Mouse (Mus musculus): Measurements from ENCODE around the gene Sfxn1. TPM values are rescaled to one million over a fixed set of nuclear protein-coding genes. Genes with fewer than 3 reads are reported as not detected.

Gene Sfxn1
- polyA plus RNA-seq, 1 experiment from 2014 or later: 98.9 TPM

DNA sequence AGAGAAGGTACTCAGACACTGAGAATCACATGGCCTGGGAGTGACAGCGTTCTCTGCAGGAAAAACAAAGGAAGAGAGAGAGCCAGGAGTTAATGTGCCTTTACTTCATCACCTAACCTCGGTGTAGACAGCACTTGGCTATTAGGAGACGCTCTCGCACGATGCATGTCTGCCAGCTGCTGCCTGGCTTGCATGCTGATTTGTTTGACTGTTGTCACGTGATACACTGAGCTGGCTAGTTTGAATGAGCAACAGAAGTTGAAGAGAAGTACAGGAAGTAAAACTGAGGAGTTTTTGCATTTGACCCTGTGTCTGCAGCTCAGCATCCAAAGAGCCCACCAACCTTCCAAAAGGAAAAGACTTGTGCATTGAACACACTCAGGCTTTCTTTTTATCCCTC is 23.3 kb downstream of the Sfxn1 start:
- no peak for DNase-seq (ENCODE audit: low spot score)
- no peak overlapping the region for H3K4me2 ChIP-seq (ENCODE audit: low read depth, low read length)
- WGBS: 85% methylated on average over 6 of the region's 6 CpGs
- H3K36me3 ChIP-seq (replicated peaks; ENCODE audit: control insufficient read depth, insufficient read depth, low read depth, low read length): peaks cover 2% of the 10 kb centered on the region
- no peak overlapping the region for H3K9ac ChIP-seq (replicated peaks; ENCODE audit: low read length)
- H3K4me1 ChIP-seq (ENCODE audit: control insufficient read depth, insufficient read depth, low read length): no peaks in the 10 kb centered on the region
- no peaks in the 10 kb centered on the region for H3K27me3 ChIP-seq (ENCODE audit: control insufficient read depth, insufficient read depth, low read length)
- no peak for ATAC-seq (replicated peaks; ENCODE audit: insufficient number of reproducible peaks, low FRiP score, low TSS enrichment, low read depth)
- H3K4me3 ChIP-seq (ENCODE audit: low read depth, low read length): no peak overlapping the region
- H3K9me3 ChIP-seq (replicated peaks; ENCODE audit: control insufficient read depth, low read length): no peaks in the 10 kb centered on the region
- no peak overlapping the region for H3K27ac ChIP-seq (replicated peaks; ENCODE audit: low read depth, low read length)

DNA sequence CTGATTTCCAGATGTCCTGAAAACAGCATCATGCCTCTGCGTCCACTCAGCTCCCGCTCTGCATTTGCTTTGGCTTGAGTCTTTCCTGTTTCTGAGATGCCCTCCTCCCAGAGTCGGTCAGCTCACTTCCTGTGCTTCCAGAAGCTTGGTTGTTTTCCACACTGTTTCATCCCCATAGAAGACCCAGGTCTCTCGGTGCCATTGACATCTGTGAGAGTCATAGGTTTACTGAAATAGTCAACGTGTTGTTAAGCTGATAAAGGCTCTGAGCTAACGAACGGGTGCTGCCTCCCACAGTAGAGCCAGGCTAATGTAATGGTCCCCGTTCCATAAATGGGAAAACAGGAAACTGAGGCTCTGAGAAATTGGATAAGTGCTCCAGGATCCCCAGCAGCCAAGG is 24.1 kb downstream of the Sfxn1 start:
- Histone ChIP-seq H3K27ac (replicated peaks; ENCODE audit: low read depth, low read length) (no peak overlapping the region), H3K4me2 (ENCODE audit: low read depth, low read length) (no peak overlapping the region), H3K27me3 (ENCODE audit: control insufficient read depth, insufficient read depth, low read length) (no peaks in the 10 kb centered on the region), H3K36me3 (replicated peaks; ENCODE audit: control insufficient read depth, insufficient read depth, low read depth, low read length) (peaks cover 2% of the 10 kb centered on the region), H3K9me3 (replicated peaks; ENCODE audit: control insufficient read depth, low read length) (no peaks in the 10 kb centered on the region), H3K4me1 (ENCODE audit: control insufficient read depth, insufficient read depth, low read length) (no peaks in the 10 kb centered on the region), H3K4me3 (ENCODE audit: low read depth, low read length) (no peak overlapping the region), H3K9ac (replicated peaks; ENCODE audit: low read length) (no peak overlapping the region)
- WGBS: 89% methylated on average over 8 of the region's 8 CpGs
- DNase-seq (ENCODE audit: low spot score) (no peak), ATAC-seq (replicated peaks; ENCODE audit: insufficient number of reproducible peaks, low FRiP score, low TSS enrichment, low read depth) (no peak)

GRCm38 (mm10) chr13:54097227-54097626 is 25.6 kb downstream of the Sfxn1 start:
- no peak overlapping the region for H3K27ac ChIP-seq (replicated peaks; ENCODE audit: low read depth, low read length)
- no peaks in the 10 kb centered on the region for H3K9me3 ChIP-seq (replicated peaks; ENCODE audit: control insufficient read depth, low read length)
- ATAC-seq (replicated peaks; ENCODE audit: insufficient number of reproducible peaks, low FRiP score, low TSS enrichment, low read depth): no peak
- no peak overlapping the region for H3K4me3 ChIP-seq (ENCODE audit: low read depth, low read length)
- H3K36me3 ChIP-seq (replicated peaks; ENCODE audit: control insufficient read depth, insufficient read depth, low read depth, low read length): peaks cover 2% of the 10 kb centered on the region
- no peak overlapping the region for H3K9ac ChIP-seq (replicated peaks; ENCODE audit: low read length)
- H3K4me2 ChIP-seq (ENCODE audit: low read depth, low read length): no peak overlapping the region
- no peaks in the 10 kb centered on the region for H3K27me3 ChIP-seq (ENCODE audit: control insufficient read depth, insufficient read depth, low read length)
- no peak for DNase-seq (ENCODE audit: low spot score)
- H3K4me1 ChIP-seq (ENCODE audit: control insufficient read depth, insufficient read depth, low read length): no peaks in the 10 kb centered on the region
- 91% methylated on average over 4 of the region's 4 CpGs for WGBS

- 92% methylated on average over 6 of the region's 6 CpGs for WGBS
- Histone ChIP-seq H3K4me1 (ENCODE audit: control insufficient read depth, insufficient read depth, low read length) (no peaks in the 10 kb centered on the region), H3K4me2 (ENCODE audit: low read depth, low read length) (no peak overlapping the region), H3K27me3 (ENCODE audit: control insufficient read depth, insufficient read depth, low read length) (no peaks in the 10 kb centered on the region), H3K9ac (replicated peaks; ENCODE audit: low read length) (no peak overlapping the region), H3K9me3 (replicated peaks; ENCODE audit: control insufficient read depth, low read length) (no peaks in the 10 kb centered on the region), H3K36me3 (replicated peaks; ENCODE audit: control insufficient read depth, insufficient read depth, low read depth, low read length) (peaks cover 2% of the 10 kb centered on the region), H3K27ac (replicated peaks; ENCODE audit: low read depth, low read length) (no peak overlapping the region), H3K4me3 (ENCODE audit: low read depth, low read length) (no peak overlapping the region)
- DNase-seq (ENCODE audit: low spot score) (no peak), ATAC-seq (replicated peaks; ENCODE audit: insufficient number of reproducible peaks, low FRiP score, low TSS enrichment, low read depth) (no peak)
Measured at GRCm38 (mm10) chr13:54097797-54098196, 26.1 kb downstream of the Sfxn1 start.

DNA sequence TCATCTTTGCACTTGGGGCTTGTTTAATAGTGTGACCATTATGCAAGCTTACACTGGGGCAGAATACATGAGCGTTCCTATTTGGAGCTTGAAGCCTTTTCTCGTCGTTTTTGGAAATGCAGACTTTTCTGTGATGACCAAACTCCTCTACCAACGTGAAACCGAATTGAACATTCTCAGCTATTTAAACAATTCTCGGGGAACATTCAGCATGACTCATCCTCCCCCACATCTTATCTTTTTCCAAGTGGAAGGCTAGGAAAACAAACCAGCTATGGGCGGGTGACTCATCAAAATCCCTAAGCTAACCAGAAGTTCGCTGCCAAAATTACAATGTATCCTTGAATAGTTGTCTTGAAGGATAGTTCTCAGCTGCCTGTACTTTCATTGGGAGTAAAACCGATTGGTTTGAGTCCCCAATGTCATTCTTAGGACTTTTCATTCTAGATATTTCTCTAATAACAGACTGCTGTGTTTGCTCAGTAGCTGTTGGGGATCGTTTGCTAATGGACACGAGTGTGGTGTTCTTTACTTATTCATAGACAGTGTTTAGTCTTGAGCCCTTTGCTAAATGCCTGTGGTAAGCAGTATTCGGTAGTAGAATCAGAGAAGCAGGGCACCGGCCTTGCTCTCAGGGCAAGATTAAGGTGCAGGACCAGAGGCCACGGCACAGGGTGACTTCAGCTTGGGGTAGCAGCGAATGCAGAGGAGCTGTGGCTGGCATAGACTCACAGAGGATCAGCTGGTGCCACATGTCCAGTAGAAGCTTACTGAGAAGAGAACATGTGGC is 29.6 kb downstream of the Sfxn1 start:
- DNase-seq (ENCODE audit: low spot score): no peak

DNA sequence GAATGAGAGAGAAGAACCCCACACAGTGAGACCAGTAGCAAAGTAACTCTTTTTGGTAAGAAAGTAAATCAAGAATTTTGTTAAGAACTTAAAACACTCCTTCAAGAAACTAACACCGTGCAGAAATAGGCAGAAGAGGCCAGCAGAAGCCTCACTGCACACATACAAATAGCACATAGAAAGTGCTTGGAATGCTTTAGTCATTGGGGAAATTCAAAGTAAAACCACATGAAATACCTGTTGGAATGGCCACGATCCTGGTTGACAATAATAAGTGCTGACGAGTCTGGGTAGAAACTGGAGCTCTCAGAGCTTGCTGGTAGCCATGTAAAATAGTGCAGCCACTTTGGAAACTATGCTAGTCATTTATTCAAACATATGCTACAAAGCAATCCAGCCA is 30.4 kb downstream of the Sfxn1 start:
- no peak overlapping the region for H3K4me2 ChIP-seq (ENCODE audit: low read depth, low read length)
- no peaks in the 10 kb centered on the region for H3K9me3 ChIP-seq (replicated peaks; ENCODE audit: control insufficient read depth, low read length)
- ATAC-seq (replicated peaks; ENCODE audit: insufficient number of reproducible peaks, low FRiP score, low TSS enrichment, low read depth): no peak
- H3K27ac ChIP-seq (replicated peaks; ENCODE audit: low read depth, low read length): no peak overlapping the region
- no peaks in the 10 kb centered on the region for H3K27me3 ChIP-seq (ENCODE audit: control insufficient read depth, insufficient read depth, low read length)
- no peak overlapping the region for H3K4me3 ChIP-seq (ENCODE audit: low read depth, low read length)
- peaks cover 5% of the 10 kb centered on the region for H3K36me3 ChIP-seq (replicated peaks; ENCODE audit: control insufficient read depth, insufficient read depth, low read depth, low read length)
- H3K4me1 ChIP-seq (ENCODE audit: control insufficient read depth, insufficient read depth, low read length): no peaks in the 10 kb centered on the region
- 77% methylated on average over 3 of the region's 3 CpGs for whole genome bisulfite sequencing
- DNase-seq (ENCODE audit: low spot score): no peak
- H3K9ac ChIP-seq (replicated peaks; ENCODE audit: low read length): no peak overlapping the region

More for the DNA sequence above, 29.6 kb downstream of the Sfxn1 start:
- no peak overlapping the region for H3K27ac ChIP-seq (replicated peaks; ENCODE audit: low read depth, low read length)
- no peak for ATAC-seq (replicated peaks; ENCODE audit: insufficient number of reproducible peaks, low FRiP score, low TSS enrichment, low read depth)
- H3K36me3 ChIP-seq (replicated peaks; ENCODE audit: control insufficient read depth, insufficient read depth, low read depth, low read length): peaks cover 5% of the 10 kb centered on the region
- H3K4me2 ChIP-seq (ENCODE audit: low read depth, low read length): no peak overlapping the region
- H3K9ac ChIP-seq (replicated peaks; ENCODE audit: low read length): no peak overlapping the region
- WGBS: 92% methylated on average over 15 of the region's 15 CpGs
- H3K4me3 ChIP-seq (ENCODE audit: low read depth, low read length): no peak overlapping the region
- H3K9me3 ChIP-seq (replicated peaks; ENCODE audit: control insufficient read depth, low read length): no peaks in the 10 kb centered on the region
- H3K27me3 ChIP-seq (ENCODE audit: control insufficient read depth, insufficient read depth, low read length): no peaks in the 10 kb centered on the region
- H3K4me1 ChIP-seq (ENCODE audit: control insufficient read depth, insufficient read depth, low read length): no peaks in the 10 kb centered on the region

GRCm38 (mm10) chr13:54103271-54103670 is 31.6 kb downstream of the Sfxn1 start:
- DNase-seq (ENCODE audit: low spot score) (no peak), ATAC-seq (replicated peaks; ENCODE audit: insufficient number of reproducible peaks, low FRiP score, low TSS enrichment, low read depth) (no peak)
- no peaks in the 10 kb centered on the region for H3K9me3 ChIP-seq (replicated peaks; ENCODE audit: control insufficient read depth, low read length)
- no peaks in the 10 kb centered on the region for H3K27me3 ChIP-seq (ENCODE audit: control insufficient read depth, insufficient read depth, low read length)
- no peak overlapping the region for H3K4me3 ChIP-seq (ENCODE audit: low read depth, low read length)
- H3K36me3 ChIP-seq (replicated peaks; ENCODE audit: control insufficient read depth, insufficient read depth, low read depth, low read length): peaks cover 3% of the 10 kb centered on the region
- H3K4me1 ChIP-seq (ENCODE audit: control insufficient read depth, insufficient read depth, low read length): no peaks in the 10 kb centered on the region
- H3K27ac ChIP-seq (replicated peaks; ENCODE audit: low read depth, low read length): no peak overlapping the region
- WGBS: 89% methylated on average over 3 of the region's 3 CpGs
- H3K9ac ChIP-seq (replicated peaks; ENCODE audit: low read length): no peak overlapping the region
- no peak overlapping the region for H3K4me2 ChIP-seq (ENCODE audit: low read depth, low read length)

DNA sequence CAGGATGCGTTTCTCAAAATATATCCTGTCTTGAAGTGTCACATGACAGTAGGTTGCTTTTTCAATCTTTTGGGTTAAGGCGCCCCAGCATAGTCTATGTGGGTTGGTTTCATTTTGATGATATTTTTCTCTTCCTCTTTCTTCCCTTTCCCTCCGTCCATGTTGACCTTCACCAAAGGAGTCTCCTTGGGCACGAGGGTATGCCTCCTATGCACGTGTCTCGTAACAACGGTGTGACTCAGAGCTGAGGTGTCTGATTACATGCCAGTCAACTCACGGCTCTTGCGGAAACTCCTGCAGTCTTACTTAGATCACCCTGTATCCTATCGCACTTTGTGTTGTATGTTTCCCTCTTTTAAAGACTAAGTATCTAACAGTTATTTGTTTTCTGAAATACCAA is 32.2 kb downstream of the Sfxn1 start:
- no peaks in the 10 kb centered on the region for H3K9me3 ChIP-seq (replicated peaks; ENCODE audit: control insufficient read depth, low read length)
- ATAC-seq (replicated peaks; ENCODE audit: insufficient number of reproducible peaks, low FRiP score, low TSS enrichment, low read depth) (no peak), DNase-seq (ENCODE audit: low spot score) (no peak)
- H3K27me3 ChIP-seq (ENCODE audit: control insufficient read depth, insufficient read depth, low read length): no peaks in the 10 kb centered on the region
- H3K4me3 ChIP-seq (ENCODE audit: low read depth, low read length): no peak overlapping the region
- no peak overlapping the region for H3K4me2 ChIP-seq (ENCODE audit: low read depth, low read length)
- no peaks in the 10 kb centered on the region for H3K4me1 ChIP-seq (ENCODE audit: control insufficient read depth, insufficient read depth, low read length)
- peaks cover 3% of the 10 kb centered on the region for H3K36me3 ChIP-seq (replicated peaks; ENCODE audit: control insufficient read depth, insufficient read depth, low read depth, low read length)
- no peak overlapping the region for H3K9ac ChIP-seq (replicated peaks; ENCODE audit: low read length)
- H3K27ac ChIP-seq (replicated peaks; ENCODE audit: low read depth, low read length): no peak overlapping the region
- 78% methylated on average over 10 of the region's 10 CpGs for WGBS

Measured in embryonic facial prominence, embryonic 11.5 days (tissue).